Mouse (Mus musculus) liver, embryonic 13.5 days (tissue): ENCODE measurements around the gene Urm1. TPM values are rescaled to one million over a fixed set of nuclear protein-coding genes. Genes with fewer than 3 reads are reported as not detected.

Experiments used
- ATAC-seq: fragments of 200-750 bp; cut with Nextera tagmentation; 2 replicates; pipeline ENCODE4 v1.8.0; 2017; ENCODE audit warnings: low read depth, mild to moderate bottlenecking, moderate number of reproducible peaks, moderate library complexity
- DNase-seq: peaks from one replicate; pipeline ENCODE4 v3.0.0; 2022
- H3K27ac ChIP-seq: fragments of 300-500 bp; sonication (generic); 2 replicates; pipeline ENCODE4 v1.5.1; 2015; ENCODE audit warnings: moderate library complexity, mild to moderate bottlenecking, inconsistent platforms
- H3K27me3 ChIP-seq: fragments of 300-500 bp; sonication (generic); 2 replicates; pipeline ENCODE4 v1.6.1; 2015; ENCODE audit warnings: mild to moderate bottlenecking, inconsistent platforms
- H3K36me3 ChIP-seq: fragments of 300-500 bp; sonication (generic); 2 replicates; pipeline ENCODE4 v1.6.1; 2015; ENCODE audit warnings: mild to moderate bottlenecking, inconsistent platforms
- H3K4me1 ChIP-seq: fragments of 300-500 bp; sonication (generic); replicated peaks from 2 replicates; pipeline ENCODE4 v1.6.1; 2015; ENCODE audit warnings: inconsistent platforms
- H3K4me2 ChIP-seq: fragments of 300-500 bp; sonication (generic); 2 replicates; pipeline ENCODE4 v1.6.1; 2015; ENCODE audit warnings: inconsistent platforms, mild to moderate bottlenecking, moderate library complexity
- H3K4me3 ChIP-seq: fragments of 300-500 bp; sonication (generic); replicated peaks from 2 replicates; pipeline ENCODE4 v1.5.1; 2015; ENCODE audit warnings: mild to moderate bottlenecking, inconsistent platforms
- H3K9ac ChIP-seq: fragments of 300-500 bp; sonication (generic); 2 replicates; pipeline ENCODE4 v1.6.1; 2015; ENCODE audit warnings: mild to moderate bottlenecking, inconsistent platforms
- H3K9me3 ChIP-seq: fragments of 300-500 bp; sonication (generic); replicated peaks from 2 replicates; pipeline ENCODE4 v1.6.1; 2016; ENCODE audit warnings: inconsistent platforms
- WGBS: fragments of 180-500 bp; shearing (Covaris S2); methylation state at CpG from one replicate; pipeline ENCODE4 v1.1.7; 2015; ENCODE audit not compliant: insufficient replicate concordance; 5-methylcytosine and 5-hydroxymethylcytosine counted together
- polyA plus RNA-seq: library from polyadenylated mRNA; unstranded; fragments of >200 nt; fragmentation: Nextera tagmentation; extraction: Ambion mirVana; gene quantifications from 2 replicates; pipeline ENCODE4 v1.2.1, GENCODE M21; 2015

Gene Urm1
- polyA plus RNA-seq, 1 experiment from 2014 or later: 9.9 TPM

GRCm38 (mm10) chr2:29833796-29834195 lies 13.9 kb downstream of the Urm1 start:
- no peak overlapping the region for H3K9ac ChIP-seq
- ATAC-seq (no peak), DNase-seq (no peak)
- H3K9me3 ChIP-seq: no peaks in the 10 kb centered on the region
- H3K36me3 ChIP-seq: peaks cover 46% of the 10 kb centered on the region
- H3K4me1 ChIP-seq: peaks cover 2% of the 10 kb centered on the region
- H3K27me3 ChIP-seq: no peaks in the 10 kb centered on the region
- 82% methylated on average over 5 of the region's 5 CpGs for WGBS
- H3K4me2 ChIP-seq: no peak overlapping the region
- H3K4me3 ChIP-seq: no peak overlapping the region
- no peak overlapping the region for H3K27ac ChIP-seq

GRCm38 (mm10) chr2:29835391-29835899 lies 15.6 kb downstream of the Urm1 start:
- peaks cover 3% of the 10 kb centered on the region for H3K4me1 ChIP-seq
- DNase-seq (no peak), ATAC-seq (no peak)
- peaks cover 50% of the 10 kb centered on the region for H3K36me3 ChIP-seq
- no peak overlapping the region; the same call in 1 of the 2 replicates for H3K27ac ChIP-seq
- no peak overlapping the region for H3K9ac ChIP-seq
- no peak overlapping the region for H3K4me2 ChIP-seq
- H3K27me3 ChIP-seq: no peaks in the 10 kb centered on the region
- WGBS: 88% methylated on average over 2 of the region's 2 CpGs
- H3K9me3 ChIP-seq: no peaks in the 10 kb centered on the region
- H3K4me3 ChIP-seq: no peak overlapping the region

GRCm38 (mm10) chr2:29839460-29839859 lies 19.6 kb downstream of the Urm1 start:
- Histone ChIP-seq H3K27ac (no peak overlapping the region), H3K9ac (no peak overlapping the region), H3K4me3 (no peak overlapping the region), H3K4me1 (peaks cover 3% of the 10 kb centered on the region; the same call in 1 of the 2 replicates), H3K9me3 (no peaks in the 10 kb centered on the region), H3K36me3 (peaks cover 66% of the 10 kb centered on the region), H3K27me3 (peaks cover 15% of the 10 kb centered on the region), H3K4me2 (no peak overlapping the region)
- no peak for ATAC-seq
- WGBS: 50% methylated on average over 4 of the region's 4 CpGs
- DNase-seq: no peak

- H3K9ac ChIP-seq: no peak overlapping the region
- H3K9me3 ChIP-seq: no peaks in the 10 kb centered on the region
- no peak overlapping the region for H3K4me2 ChIP-seq
- H3K36me3 ChIP-seq: peaks cover 46% of the 10 kb centered on the region
- no peak overlapping the region for H3K4me3 ChIP-seq
- DNase-seq: no peak
- peaks cover 48% of the 10 kb centered on the region for H3K27me3 ChIP-seq
- H3K27ac ChIP-seq: no peak overlapping the region
- H3K4me1 ChIP-seq: peaks cover 8% of the 10 kb centered on the region; the same call in 1 of the 2 replicates
- no peak for ATAC-seq
- WGBS: 67% methylated on average over 9 of the region's 9 CpGs
Observed at GRCm38 (mm10) chr2:29843231-29844105, 23.6 kb downstream of the Urm1 start.

GRCm38 (mm10) chr2:29844115-29844514 lies 24.2 kb downstream of the Urm1 start:
- Histone ChIP-seq H3K36me3 (peaks cover 40% of the 10 kb centered on the region), H3K4me1 (peaks cover 8% of the 10 kb centered on the region; the same call in 1 of the 2 replicates), H3K27ac (no peak overlapping the region), H3K9ac (no peak overlapping the region), H3K4me3 (no peak overlapping the region), H3K9me3 (no peaks in the 10 kb centered on the region), H3K4me2 (no peak overlapping the region), H3K27me3 (peaks cover 48% of the 10 kb centered on the region)
- no peak for ATAC-seq
- 78% methylated on average over 2 of the region's 2 CpGs for WGBS
- no peak for DNase-seq

GRCm38 (mm10) chr2:29844661-29845060 lies 24.8 kb downstream of the Urm1 start:
- Histone ChIP-seq H3K4me1 (0 out of 2 replicates have a peak, but pooled peaks cover 8% of the 10 kb centered on the region), H3K9ac (no peak overlapping the region), H3K27me3 (peaks cover 49% of the 10 kb centered on the region), H3K9me3 (no peaks in the 10 kb centered on the region), H3K4me3 (no peak overlapping the region), H3K36me3 (peaks cover 39% of the 10 kb centered on the region), H3K27ac (no peak overlapping the region), H3K4me2 (no peak overlapping the region)
- no peak for DNase-seq
- WGBS: 48% methylated on average over 3 of the region's 3 CpGs
- no peak for ATAC-seq

GRCm38 (mm10) chr2:29845636-29846035 lies 25.8 kb downstream of the Urm1 start:
- 46% methylated on average over 25 of the region's 25 CpGs for WGBS
- no peaks in the 10 kb centered on the region for H3K9me3 ChIP-seq
- DNase-seq (no peak), ATAC-seq (no peak)
- H3K27me3 ChIP-seq: peaks cover 52% of the 10 kb centered on the region
- no peak overlapping the region for H3K9ac ChIP-seq
- peak overlapping the region; percentile 28 for H3K4me2 ChIP-seq
- H3K4me1 ChIP-seq: 0 out of 2 replicates have a peak, but pooled peaks cover 8% of the 10 kb centered on the region
- no peak overlapping the region for H3K27ac ChIP-seq
- H3K36me3 ChIP-seq: peaks cover 39% of the 10 kb centered on the region
- H3K4me3 ChIP-seq: peak overlapping the region; percentile 3; the same call in 1 of the 2 replicates

GRCm38 (mm10) chr2:29846061-29846853 lies 26.4 kb downstream of the Urm1 start:
- DNase-seq (no peak), ATAC-seq (no peak)
- peaks cover 52% of the 10 kb centered on the region for H3K27me3 ChIP-seq
- no peak overlapping the region for H3K27ac ChIP-seq
- WGBS: 47% methylated on average over 47 of the region's 47 CpGs
- no peaks in the 10 kb centered on the region for H3K9me3 ChIP-seq
- 0 out of 2 replicates have a peak, but pooled peaks cover 8% of the 10 kb centered on the region for H3K4me1 ChIP-seq
- peak overlapping the region; percentile 3; the same call in 1 of the 2 replicates for H3K4me3 ChIP-seq
- no peak overlapping the region for H3K9ac ChIP-seq
- H3K36me3 ChIP-seq: peaks cover 38% of the 10 kb centered on the region
- peak overlapping the region; percentile 28 for H3K4me2 ChIP-seq

GRCm38 (mm10) chr2:29846911-29847310 lies 27.0 kb downstream of the Urm1 start:
- Histone ChIP-seq H3K9me3 (no peaks in the 10 kb centered on the region), H3K4me3 (no peak overlapping the region), H3K27me3 (peaks cover 52% of the 10 kb centered on the region), H3K4me2 (no peak overlapping the region), H3K27ac (no peak overlapping the region), H3K36me3 (peaks cover 32% of the 10 kb centered on the region), H3K9ac (no peak overlapping the region), H3K4me1 (0 out of 2 replicates have a peak, but pooled peaks cover 8% of the 10 kb centered on the region)
- no peak for ATAC-seq
- 47% methylated on average over 3 of the region's 3 CpGs for WGBS
- DNase-seq: no peak

- 59% methylated on average over 8 of the region's 8 CpGs for WGBS
Observed at GRCm38 (mm10) chr2:29849041-29849440, 29.2 kb downstream of the Urm1 start.

More at GRCm38 (mm10) chr2:29849041-29849440, 29.2 kb downstream of the Urm1 start:
- no peaks in the 10 kb centered on the region for H3K9me3 ChIP-seq
- peaks cover 44% of the 10 kb centered on the region for H3K27me3 ChIP-seq
- ATAC-seq (no peak), DNase-seq (no peak)
- no peak overlapping the region for H3K4me3 ChIP-seq
- no peak overlapping the region for H3K4me2 ChIP-seq
- H3K36me3 ChIP-seq: peaks cover 10% of the 10 kb centered on the region
- no peak overlapping the region for H3K27ac ChIP-seq
- no peak overlapping the region for H3K9ac ChIP-seq
- peaks cover 15% of the 10 kb centered on the region for H3K4me1 ChIP-seq
